Mouse (Mus musculus) kidney, adult 11 months (tissue): ENCODE measurements around the gene Ankdd1a.

ENCODE experiments used
- DNase-seq: peaks from one replicate; pipeline ENCODE4 v3.0.0; 2022

The Ankdd1a gene

DNA sequence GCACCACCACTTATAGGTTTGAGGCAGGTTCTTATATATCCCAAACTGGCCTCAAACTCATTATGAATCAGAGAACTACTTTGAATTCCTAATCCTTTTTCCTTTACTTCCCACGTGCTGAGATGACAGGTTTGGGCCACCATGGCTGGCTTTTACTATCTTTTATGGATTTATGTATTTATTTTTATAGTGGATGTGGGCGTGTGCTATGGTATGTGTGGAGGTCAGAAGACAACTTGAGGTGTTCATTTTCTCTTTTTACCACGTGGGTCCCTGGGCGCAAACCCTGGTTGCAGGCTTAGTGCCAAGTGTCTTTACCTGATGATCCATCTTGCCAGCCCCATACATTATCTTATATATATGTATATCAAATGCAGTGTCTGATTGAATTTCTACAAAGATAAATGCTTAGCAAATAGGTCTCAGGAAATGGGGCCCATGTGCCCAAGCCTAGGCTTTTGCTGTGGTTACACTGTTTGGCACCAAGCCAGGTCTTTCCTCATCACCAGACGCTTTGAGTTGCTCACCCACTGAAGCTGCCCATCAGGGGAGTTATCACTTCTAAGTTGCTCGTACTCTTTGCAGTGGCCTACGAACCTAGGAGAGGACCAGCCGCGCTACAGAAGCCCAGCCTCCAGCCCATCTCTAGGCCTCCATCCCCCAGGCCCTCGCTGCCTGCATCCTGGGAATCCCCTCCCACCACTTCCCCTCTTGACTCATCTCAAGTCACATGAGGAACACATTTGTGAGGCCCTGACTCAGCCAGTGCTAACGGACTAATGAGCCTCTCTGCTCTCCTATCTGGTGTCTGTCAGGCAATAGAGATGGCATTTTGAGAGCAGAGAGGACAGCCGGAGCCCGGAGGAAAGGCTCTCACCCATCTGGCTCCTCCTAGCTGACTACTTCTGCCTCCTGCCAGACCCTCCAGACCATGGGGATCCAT lies 21.4 kb upstream of the Ankdd1a start:
- no peak for DNase-seq

DNA sequence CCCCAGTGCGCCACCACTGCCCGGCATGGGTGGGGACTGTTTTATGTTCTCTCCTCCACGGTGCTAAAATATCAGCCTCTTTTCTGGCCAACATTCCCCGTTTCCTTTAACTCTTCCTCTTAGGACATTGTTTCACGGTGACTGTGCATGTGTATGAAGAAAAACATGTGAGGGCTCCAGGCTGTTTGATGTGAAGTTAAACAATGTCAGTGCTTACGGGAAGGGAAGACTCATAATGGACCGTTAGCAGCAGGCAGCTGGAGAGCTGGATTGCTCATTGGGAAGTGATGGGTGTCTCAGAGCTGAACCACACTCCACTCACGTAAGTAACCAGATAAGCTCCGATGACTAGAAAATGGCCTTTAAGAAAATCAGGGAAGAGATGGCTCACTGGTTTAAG lies 19.7 kb upstream of the Ankdd1a start:
- no peak for DNase-seq

DNA sequence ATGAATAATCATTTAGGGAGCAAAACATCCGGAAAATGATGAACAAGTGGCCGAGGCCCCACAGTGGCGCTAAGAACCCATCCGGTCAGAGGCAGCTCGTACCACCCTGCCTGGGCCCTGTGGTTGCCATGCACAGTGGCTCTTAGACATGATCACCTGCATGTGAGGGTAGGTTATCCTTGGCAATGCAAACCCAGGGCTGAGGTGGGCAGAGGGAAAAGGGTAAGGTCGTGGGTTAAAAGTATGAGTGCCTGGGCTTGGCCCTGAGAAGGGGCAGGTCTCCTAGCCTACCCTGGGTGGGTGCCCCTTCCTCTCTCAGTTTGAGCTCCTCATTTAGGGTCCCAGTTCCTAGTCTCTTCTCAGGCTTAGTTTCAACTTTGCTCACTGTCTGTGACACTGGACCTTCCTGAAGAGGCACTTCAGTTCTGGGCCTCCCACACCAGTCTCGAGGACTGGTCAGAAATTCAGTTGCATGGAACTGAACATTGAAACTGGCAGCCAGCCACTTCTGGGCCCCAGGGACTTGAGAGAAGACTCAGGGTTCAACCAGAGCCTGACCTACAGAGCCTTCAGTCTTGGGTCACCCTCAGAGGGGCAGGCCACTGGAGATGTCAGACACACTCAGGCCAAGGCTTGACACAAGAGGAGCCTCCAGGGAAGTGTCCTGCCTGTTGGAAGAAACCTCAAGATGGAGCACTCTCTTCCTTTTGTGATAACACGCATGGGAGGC lies 18.1 kb upstream of the Ankdd1a start:
- peak; percentile 37 for DNase-seq

DNA sequence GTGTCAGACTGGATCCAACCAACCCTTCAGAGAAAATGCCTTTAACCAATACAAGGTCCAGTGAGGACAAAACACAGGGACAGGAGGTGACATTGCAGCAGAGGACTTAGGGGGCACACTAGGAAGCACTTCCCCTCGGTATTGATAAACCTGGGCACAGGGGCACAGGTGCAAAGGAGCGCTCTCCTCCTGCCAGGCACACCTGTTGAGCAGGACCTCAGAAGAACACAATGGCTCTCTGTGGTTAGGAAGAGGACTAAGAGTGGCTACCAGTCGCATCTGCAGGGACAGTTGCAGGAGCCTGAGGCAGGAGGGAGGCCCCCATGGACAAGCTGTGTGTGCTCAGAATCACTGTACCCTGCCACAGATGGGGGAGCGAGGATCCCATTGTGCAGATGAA lies 16.5 kb upstream of the Ankdd1a start:
- DNase-seq, result no peak

DNA sequence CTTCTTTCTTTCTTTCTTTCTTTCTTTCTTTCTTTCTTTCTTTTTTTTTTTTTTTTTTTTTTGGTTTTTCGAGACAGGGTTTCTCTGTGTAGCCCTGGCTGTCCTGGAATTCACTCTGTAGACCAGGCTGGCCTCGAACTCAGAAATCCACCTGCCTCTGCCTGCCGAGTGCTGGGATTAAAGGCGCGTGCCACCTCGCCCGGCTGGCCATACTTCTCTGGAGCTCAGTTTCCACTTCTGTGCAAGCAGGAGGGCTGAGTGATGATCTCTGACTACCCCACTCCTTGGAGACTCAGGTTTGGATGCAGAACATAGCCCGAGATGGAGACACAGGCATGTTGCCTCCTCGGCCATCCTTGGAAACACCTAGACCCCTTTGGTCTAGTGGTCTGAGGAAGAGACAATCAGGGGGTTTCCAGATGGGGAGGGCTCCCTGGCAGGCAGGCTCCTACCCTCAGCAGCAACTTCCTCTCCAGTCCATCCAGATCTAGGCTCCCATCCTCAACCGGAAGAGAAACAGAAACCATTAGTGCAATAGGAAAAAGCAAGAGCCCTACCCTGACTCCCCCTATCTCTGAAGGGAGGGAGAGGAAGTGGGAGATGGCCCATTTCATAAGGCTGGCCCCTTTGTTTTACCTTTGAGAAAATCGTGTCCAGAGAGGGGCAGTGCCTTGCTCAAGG lies 15.9 kb upstream of the Ankdd1a start:
- no peak for DNase-seq

DNA sequence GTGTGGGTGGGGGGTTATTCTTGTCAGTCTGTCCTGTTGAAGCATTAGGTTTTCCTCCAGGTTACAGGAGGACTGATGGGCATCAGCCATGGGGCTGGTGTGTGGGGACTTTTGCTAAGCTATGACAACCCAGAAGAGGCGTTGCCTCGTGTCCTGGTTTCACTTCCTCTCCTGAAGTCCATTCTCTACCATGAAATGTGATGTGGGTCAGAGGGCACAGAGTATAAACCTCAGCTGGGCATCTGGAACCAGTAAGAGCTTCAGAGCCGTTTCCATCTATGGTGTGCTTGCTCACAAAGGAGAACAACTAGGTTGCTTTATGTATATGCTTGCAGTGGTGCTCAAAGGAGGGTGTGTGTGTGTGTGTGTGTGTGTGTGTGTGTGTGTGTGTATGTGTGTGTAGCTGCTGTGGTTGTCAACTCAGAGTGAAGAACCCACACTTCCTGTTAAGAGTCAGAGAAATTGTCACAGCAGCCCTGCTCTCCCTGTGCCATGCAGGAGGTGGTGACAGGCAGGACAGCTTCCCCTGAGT lies 15.3 kb upstream of the Ankdd1a start:
- DNase-seq, result no peak

DNA sequence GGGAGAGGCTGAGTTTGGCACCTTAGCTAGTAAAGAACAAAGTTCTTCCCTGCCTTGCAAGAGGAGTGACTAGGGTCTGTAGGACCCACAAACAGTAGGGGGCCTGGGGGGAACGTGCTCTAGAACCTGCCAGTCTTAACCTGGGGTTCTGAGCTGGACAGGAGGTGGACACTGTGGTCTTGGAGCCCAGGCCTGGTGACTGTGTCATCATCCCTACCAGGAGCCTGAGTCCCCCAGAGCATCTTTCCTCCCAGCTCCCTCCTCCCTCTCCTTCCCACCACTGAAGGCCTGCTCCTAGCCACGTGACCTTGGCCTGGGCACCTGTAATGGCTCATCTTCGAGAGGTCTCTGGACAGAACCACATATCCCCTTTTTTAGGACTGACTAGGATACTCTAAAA lies 14.1 kb upstream of the Ankdd1a start:
- no peak for DNase-seq

DNA sequence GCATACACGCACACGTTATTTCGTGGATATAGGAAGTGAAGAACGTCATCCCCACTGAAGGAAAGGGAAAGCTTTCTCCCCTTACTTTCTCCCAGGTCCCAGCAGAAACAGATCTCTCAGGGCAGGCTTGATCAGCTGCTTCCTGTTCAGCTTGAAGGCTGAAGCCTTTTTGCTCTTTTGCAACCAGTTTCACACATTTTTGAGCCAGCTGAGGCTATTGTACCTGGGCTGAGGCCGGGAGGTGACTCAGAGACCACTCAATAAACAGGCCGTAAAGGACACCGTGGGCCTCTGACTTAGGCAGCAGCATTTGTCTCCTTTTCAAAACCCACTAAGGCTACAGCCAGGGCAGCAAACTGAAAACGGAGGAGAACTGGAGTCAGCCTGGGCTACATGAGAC lies 13.0 kb upstream of the Ankdd1a start:
- DNase-seq, result no peak

DNA sequence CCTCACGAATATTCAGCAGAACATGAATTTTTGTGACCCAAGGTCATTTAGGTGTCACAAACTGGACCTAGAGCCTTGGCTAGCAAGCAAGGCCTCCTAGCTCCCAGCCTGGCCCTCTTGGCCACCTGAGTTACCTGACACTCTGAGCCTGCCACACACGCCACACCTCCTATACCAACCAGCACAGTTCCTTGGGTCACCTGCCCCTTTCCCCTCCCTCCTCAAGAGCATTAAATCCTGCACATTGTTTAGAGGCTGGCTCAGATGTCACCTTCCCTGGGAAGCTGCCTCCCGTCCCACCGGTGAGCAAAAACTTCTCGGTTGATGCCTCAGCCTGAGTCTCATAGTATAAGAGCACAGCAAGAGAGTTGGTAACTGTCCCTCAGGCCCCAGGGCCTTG lies 11.3 kb upstream of the Ankdd1a start:
- no peak for DNase-seq

DNA sequence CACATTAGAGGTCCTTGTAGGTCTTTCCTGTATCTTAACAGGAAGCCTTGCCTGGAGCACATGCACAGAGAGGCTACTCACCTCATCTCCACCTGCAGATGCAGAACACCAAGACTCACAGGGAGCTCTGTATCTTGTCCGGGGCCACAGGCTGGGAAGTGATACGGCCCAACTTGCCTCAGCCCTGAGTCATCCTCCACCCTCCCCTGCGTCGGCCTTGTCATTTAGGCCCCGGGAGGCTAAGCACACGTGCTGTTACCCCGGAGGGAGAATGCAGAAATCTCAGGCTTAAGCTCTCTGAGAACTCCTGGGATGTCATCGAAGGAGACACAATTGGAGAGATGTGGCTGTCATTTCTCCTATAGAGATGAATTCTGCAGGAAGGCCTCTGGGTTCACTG lies 9.7 kb upstream of the Ankdd1a start:
- DNase-seq, result no peak

DNA sequence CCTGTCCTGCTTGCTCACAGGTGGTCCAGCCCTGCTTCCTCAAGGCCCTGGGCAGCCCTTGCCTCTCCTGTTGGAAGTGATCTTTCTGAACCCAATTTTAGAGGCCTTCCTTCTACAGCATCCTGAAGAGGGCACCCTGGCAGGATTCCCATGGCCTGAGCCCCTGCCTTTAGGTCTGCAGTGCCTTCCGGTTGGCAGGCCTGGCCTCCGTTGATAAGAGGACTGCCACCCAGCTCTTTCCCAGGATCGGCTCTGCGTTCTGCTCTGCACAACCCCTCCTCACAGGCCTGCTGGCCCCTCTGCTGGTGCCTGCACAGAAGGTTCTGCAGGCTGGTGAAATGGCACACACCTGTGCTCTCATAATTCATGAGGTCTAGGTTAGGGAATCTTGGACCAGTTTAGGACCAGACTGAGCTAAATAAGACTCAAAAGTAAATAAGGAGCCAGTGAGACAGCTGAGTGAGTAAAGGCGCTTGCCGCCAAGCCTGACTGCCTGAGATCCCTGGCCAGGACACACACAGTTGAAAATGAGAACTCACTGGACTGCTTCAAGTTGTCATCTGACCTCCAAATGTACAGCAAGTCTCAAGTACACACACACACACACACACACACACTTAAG lies 8.5 kb upstream of the Ankdd1a start:
- no peak for DNase-seq

DNA sequence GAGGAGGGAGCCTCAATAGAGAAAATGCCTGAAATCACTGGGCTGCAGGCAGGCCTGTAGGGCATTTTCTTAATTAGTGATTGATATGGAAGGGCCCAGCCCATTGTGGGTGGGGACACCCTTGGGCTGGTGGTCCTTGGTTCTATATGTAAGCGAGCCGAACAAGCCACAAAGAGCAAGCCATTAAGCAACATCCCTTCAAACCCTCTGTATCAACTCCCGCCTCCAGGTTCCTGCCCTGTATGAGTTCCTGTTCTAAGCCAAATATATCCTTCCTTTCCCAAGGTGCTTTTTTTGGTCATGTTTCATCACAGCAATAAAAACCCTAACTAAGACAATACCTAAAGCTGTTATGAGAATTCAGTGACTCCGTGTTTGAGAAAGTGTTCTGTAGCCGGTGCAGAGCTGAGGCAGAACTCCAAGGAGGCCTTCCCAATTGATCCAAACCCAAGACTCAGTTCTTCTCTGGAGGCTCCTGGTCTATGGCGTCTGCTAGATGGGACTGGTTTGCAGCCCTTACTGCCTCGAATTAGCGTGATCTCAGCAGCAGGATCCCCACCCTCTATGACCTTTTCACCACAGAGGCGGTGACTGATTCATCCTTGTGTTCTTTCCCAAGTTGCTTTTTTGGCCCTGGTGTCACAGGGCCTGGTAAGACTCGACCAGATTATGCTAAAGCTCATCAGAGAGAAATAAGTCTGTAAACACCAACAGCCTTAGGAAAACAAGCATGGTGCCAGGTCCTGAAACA lies 5.6 kb upstream of the Ankdd1a start:
- DNase-seq, result no peak

DNA sequence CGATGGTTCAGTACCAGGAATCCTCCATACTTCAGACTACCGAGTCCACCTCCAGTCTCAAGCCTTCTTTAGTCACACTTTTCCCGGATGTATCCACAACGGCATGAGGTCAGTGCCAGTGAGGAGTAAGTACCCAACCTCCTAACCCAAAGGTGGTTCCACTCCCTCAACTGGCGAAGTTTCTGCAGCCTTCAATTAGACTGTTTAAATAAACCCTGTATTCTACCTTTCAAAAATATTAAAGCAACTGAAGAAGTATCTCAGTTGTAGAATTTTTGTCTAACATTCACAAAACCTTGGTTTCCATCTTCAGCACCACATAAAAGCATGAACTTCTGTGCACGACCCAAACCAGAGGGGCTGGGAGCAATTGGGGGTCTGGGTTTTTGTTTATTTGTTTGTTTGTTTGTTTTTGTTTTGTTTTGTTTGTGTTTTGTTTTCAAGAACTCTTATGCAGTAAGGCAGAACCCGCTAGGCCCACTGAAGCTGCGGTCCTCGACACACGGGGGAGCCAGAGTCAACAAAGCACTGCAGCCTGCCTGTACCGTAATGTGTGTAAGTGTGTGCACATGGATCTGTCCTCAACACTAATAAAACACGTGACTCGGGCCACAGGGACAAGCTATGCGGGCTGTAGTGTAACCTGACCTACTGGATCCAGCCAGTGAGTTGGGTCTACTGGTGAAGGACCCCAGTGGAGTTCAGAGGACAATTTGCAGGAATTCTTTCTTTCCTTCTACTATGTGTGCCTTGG lies 3.8 kb upstream of the Ankdd1a start:
- peak; percentile 82 for DNase-seq

DNA sequence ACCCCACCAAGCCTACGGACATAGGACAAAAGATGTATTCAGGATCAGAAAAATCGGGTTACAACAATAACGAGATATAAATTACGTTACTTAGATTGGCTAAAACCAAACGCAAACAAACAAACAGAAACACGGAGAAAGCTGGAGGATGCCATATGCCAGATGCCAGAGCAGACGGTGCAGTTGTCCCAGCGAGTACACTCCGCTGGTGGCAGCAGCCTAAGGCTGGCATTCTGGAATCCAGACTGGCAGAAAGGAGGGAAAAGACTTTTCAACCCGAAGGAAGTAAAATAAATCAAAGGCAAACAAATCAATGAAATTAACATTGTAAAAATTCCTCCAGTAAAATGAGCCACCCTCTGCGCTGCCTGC lies 498 bp upstream of the Ankdd1a start:
- no peak for DNase-seq

DNA sequence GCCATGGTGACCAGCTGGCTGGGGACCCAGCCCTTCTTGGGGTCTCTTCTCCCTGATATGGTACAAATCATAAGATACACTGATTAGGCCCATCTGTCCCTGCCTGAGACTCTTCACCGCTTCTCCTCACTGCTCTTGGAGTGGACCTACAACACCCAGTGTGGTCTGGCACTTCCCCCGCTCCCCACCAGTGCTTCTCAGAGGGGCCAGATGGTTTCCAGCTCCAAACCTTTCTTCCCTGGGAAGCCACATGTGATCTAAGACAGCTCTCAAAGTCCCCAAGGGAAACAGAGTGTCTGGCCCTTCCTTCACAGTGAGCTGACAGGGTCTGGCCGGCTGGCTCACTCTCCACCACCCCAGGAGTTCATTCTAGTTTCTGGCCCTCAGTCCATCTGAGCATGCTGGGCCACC lies 5.1 kb downstream of the Ankdd1a start:
- no peak for DNase-seq

DNA sequence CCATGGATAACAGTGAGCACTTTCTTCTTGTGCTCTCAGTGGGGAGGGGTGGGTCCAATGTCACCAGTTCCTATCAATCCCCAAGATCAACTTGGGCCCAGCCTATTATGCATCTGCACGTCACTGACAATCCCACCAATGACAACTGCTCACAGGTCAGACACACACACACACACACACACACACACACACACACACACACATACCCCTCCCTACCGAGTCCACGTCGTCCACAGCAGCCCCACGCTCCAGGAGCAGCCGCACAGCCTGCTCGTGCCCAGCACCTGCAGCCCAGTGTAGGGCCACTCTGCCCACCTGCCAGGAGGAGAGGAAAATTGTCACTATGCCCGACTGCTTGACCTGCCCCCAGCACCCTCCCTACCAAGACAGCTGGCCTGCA lies 5.6 kb downstream of the Ankdd1a start:
- DNase-seq, result no peak

DNA sequence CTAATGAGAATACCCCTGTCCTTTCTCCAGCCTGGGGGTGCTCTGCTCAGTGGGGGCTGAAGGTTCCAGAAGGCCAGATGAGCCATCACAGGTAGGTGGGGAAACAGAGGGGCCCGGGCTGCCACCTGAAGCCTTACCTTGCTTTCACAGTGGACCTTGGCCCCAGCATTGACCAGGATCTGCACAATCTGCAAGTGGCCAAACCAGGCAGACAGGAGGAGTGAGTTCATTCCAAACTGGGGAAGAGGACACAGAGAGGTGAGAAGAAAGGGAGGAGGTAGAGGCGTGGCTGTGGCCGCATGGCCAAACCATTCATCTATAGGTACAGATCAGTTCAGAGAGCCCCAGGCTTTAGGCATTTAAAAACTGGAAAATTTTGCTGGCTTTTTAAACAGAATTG lies 7.5 kb downstream of the Ankdd1a start:
- DNase-seq, result no peak

DNA sequence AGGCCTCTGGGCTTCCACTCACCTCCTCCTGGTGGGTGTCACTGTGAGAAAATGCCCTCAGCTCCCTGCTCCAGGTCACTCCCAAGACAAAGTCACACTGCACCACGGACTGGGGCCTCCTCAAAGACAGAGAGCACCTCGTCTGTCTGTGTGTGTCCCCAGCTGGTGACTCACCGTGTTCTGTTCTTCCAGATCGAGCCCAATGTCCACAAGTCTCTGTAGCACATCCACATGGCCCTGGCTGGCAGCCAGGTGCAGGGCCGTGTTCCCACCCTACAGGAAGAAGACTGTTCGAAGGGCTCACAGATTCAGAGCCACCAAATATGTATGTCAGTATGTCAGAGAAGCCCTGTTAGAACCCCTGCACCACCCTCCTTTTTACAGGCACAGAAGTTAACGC lies 11.5 kb downstream of the Ankdd1a start:
- DNase-seq, result no peak

DNA sequence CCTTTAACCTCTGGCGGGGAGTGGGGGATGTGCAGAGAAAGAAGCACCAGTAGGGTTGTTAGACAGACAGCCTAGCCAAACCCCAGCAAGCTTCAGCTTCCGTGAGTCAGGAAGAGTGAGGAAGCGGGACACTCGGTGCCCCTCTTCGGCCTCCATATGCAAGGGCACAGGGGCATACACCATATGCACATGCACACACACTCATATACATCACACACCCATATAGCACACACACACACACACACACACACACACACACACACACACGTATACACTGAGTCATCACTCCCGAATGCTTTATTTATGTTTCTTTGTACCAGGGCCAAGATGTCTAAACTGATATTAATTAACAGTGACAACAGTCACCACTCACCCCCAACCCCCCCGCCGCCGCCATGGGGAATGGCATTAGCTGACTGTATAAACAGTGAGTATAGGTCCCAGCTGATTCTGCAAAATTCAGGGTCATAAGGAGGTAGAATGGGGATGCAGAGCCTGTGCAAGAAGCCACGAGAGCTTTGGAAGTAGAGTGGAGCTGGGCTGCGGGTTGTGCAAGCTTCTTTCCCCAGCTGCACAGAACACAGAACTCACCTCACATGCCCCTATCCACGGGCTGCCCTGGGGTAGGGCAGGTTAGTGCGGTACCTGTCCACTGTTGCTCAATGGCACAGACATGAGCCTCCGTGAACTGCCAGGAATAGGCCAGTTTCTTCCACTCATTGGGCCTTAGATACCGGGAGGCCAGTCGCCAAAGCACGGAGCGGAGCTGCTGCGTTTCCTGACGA lies 17.1 kb downstream of the Ankdd1a start:
- no peak for DNase-seq

DNA sequence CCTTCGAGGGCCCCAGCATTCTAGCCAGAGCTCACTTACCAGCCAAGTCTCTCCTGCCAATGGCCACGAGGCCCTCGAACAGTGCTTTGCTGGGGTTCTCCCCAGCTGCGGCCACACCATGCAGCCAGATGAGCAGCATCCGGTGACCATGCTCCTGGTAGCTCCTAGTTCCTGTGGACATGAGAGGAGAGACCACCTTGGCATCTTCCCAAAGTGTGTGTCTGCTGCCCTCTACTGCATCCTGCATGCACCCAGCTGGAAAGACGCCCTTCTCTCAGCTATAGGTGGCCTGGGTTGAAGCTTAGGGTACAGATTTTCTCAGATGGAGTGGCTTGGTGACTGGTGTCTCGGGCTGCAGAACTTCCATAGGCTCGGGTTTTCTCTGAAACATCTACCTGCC lies 17.8 kb downstream of the Ankdd1a start:
- DNase-seq, result no peak

DNA sequence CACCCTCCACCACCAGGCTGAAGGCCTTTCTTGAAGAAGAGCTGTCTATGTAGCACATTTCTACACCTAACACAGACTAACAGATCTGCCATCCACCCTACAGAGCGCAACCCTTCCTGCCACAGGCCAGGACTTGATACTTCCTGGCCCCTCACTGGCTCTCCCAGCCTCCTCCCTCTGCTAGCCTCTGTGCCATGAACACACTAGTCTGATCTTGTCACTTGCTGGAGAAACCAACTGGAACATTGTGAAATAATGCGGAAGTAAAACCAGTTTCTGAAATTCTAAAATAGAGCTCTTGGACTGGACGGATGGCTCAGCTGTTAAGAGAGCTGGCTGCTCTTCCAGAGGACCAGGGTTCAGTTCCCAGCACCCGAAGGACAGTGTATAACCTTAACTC lies 27.1 kb downstream of the Ankdd1a start:
- no peak for DNase-seq
